ENCODE assay signal across 9 mouse cellular contexts in the genomic region with DNA sequence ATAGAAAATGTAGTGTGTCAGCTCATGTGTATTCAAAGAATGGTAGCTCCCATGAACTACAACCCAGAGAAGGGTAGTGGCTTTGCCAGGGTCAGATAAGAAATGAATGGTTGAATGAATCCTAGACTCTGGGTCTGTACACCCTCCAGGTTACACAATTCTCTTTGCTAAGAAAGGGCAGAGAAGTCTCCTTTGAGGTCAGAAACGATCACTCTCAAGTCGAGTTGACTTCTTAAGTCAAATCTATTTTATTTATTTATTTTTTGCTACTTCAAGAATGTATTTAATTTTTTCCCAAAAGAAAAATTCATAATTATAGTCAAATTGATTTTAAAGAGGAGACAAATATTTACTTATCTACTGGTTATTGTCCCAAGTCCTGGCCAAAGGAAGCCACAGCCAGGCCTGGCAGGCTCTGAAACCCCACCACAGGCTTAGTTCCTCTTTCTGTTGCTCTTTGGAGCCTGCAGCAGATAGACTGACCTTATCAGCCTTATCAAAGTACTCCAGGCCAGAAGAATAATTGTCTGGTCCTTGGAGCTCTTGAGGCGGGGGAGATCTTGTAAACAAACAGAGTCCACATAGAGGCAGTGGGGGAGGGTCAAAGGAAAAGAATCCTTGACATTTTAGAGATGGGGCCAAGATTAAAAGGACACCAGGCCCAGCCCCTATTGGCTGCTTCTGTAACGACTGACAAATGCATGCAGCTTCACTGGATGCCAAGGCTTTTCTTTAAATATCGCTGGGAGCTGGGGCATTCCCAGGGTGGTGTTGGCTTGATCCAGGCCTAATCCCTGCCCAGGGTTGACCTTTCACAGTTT.
A peak's percentile ranks its signal among the peaks of the same experiment; 100 is the strongest.
DNase-seq lines count a peak whose midpoint lies in the region; ATAC-seq lines count a peak whose summit lies in the region.
"Had no signal": no experiment of that assay in that cellular context is flagged by ENCODE, and none has a peak within 500 bp of the region (broad histone marks: within the 10 kb centered on the region; RNA-seq: fewer than 3 reads in every experiment).

No protein-coding gene starts in this region.

- peaks cover 20% of the 10 kb centered on the region for H3K4me1 ChIP-seq in intestine, embryonic 15.5 days (replicated peaks)
- H3K4me1 ChIP-seq in intestine, embryonic 16.5 days (ENCODE audit: control insufficient read depth, insufficient read depth, low read length), result peaks cover 33% of the 10 kb centered on the region
- peaks cover 83% of the 10 kb centered on the region for H3K4me1 ChIP-seq in liver, embryonic 12.5 days

- no peaks in the 10 kb centered on the region for H3K9me3 ChIP-seq in intestine, embryonic 15.5 days
- no peaks in the 10 kb centered on the region for H3K9me3 ChIP-seq in intestine, embryonic 16.5 days (ENCODE audit: control insufficient read depth, low read length)
- no peaks in the 10 kb centered on the region for H3K9me3 ChIP-seq in liver, embryonic 12.5 days (replicated peaks)
- H3K9me3 ChIP-seq: embryonic facial prominence, embryonic 12.5 days had no signal

- H3K4me2 ChIP-seq in intestine, embryonic 15.5 days (replicated peaks), result no peak overlapping the region
- no peak overlapping the region for H3K4me2 ChIP-seq in intestine, embryonic 16.5 days (ENCODE audit: low read depth, low read length)
- peak overlapping the region; percentile 45 for H3K4me2 ChIP-seq in liver, embryonic 12.5 days
- H3K4me2 ChIP-seq: embryonic facial prominence, embryonic 12.5 days had no signal

- H3K36me3 ChIP-seq in intestine, embryonic 15.5 days, result no peaks in the 10 kb centered on the region
- no peaks in the 10 kb centered on the region for H3K36me3 ChIP-seq in intestine, embryonic 16.5 days (ENCODE audit: control insufficient read depth, insufficient read depth, low read length)
- H3K36me3 ChIP-seq in liver, embryonic 12.5 days, result no peaks in the 10 kb centered on the region
- H3K36me3 ChIP-seq: embryonic facial prominence, embryonic 12.5 days had no signal

- no peak overlapping the region for H3K4me3 ChIP-seq in intestine, embryonic 15.5 days (replicated peaks)
- no peak overlapping the region for H3K4me3 ChIP-seq in intestine, embryonic 16.5 days (ENCODE audit: low read length)
- no peak overlapping the region for H3K4me3 ChIP-seq in liver, embryonic 12.5 days
- H3K4me3 ChIP-seq: embryonic facial prominence, embryonic 12.5 days had no signal

- H3K27me3 ChIP-seq in intestine, embryonic 15.5 days (replicated peaks), result no peaks in the 10 kb centered on the region
- H3K27me3 ChIP-seq in intestine, embryonic 16.5 days (replicated peaks; ENCODE audit: control insufficient read depth, insufficient read depth, low read length), result no peaks in the 10 kb centered on the region
- no peaks in the 10 kb centered on the region for H3K27me3 ChIP-seq in liver, embryonic 12.5 days (replicated peaks)
- H3K27me3 ChIP-seq: embryonic facial prominence, embryonic 12.5 days had no signal

- no peak for ATAC-seq in intestine, embryonic 15.5 days
- no peak for ATAC-seq in intestine, embryonic 16.5 days
- ATAC-seq in liver, embryonic 12.5 days, result peak; percentile 52
- ATAC-seq in CD4-positive, CD25-positive, alpha-beta regulatory T cell, adult 4 months, result no peak
- no peak for ATAC-seq in inflammation-experienced regulatory T-cells, adult 6 months

- DNase-seq in embryo, embryonic 10.5 days (ENCODE audit: low spot score), result peak; percentile 56
- DNase-seq in spleen, postnatal 36 days (ENCODE audit: low spot score in 2 of 2), result peak; percentile 56 to 57
- no peak for DNase-seq in frontal cortex, adult 2 months (ENCODE audit: extremely low spot score in 1 of 2, low spot score in 1 of 2)

- WGBS in intestine, embryonic 15.5 days, result 29% methylated on average over 5 of the region's 5 CpGs
- WGBS in intestine, embryonic 16.5 days, result 38% methylated on average over 5 of the region's 5 CpGs
- WGBS in liver, embryonic 12.5 days (ENCODE audit: insufficient replicate concordance), result 6% methylated on average over 5 of the region's 5 CpGs

- H3K27ac ChIP-seq in intestine, embryonic 15.5 days, result peak overlapping the region; percentile 40; the same call in 1 of the 2 replicates
- H3K27ac ChIP-seq in intestine, embryonic 16.5 days (ENCODE audit: low read length), result no peak overlapping the region
- peak overlapping the region; percentile 87 for H3K27ac ChIP-seq in liver, embryonic 12.5 days
- H3K27ac ChIP-seq: embryonic facial prominence, embryonic 12.5 days had no signal

- H3K9ac ChIP-seq in intestine, embryonic 15.5 days, result no peak overlapping the region
- H3K9ac ChIP-seq in intestine, embryonic 16.5 days (ENCODE audit: low read depth, low read length), result no peak overlapping the region
- H3K9ac ChIP-seq in liver, embryonic 12.5 days, result peak overlapping the region; percentile 46
- H3K9ac ChIP-seq: embryonic facial prominence, embryonic 12.5 days had no signal

Comparison
In these comparisons a context has a peak if more than half of its experiments do, and no peak if none do; other contexts are left out.
1. DNase-seq: peak in embryo, embryonic 10.5 days (single experiment) and spleen, postnatal 36 days (2 of 2); none in frontal cortex, adult 2 months (0 of 2).